Mouse (Mus musculus): ENCODE measurements at regions not wholly inside any gene's neighbourhood (a gene's known extent, or its start where the extent isn't known, plus 50 kb on each side); places are given as distances from the start of the nearest gene placed in this dataset.

DNA sequence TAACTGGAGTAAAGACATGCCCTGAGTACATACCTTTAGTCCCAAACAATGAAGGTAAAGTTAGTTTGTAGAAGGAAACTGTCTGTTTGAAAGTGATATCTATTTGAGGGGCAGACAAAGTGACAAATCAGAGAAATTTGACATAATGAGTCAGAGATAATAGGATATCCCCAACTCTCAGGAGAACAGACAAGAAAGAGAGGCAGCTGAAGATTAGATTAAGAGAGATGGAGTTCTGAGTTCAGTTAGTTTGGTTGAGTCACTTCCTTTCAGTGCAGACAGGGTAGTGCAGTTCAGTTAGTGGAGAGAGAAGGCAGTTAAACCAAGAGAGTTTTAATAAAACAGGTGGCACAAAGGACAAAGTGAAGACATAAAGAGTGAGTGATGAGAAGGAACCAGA is 477.4 kb upstream of the Diaph2 start:
- Histone ChIP-seq H3K27ac (replicated peaks) (no peak overlapping the region), H3K9me3 (no peaks in the 10 kb centered on the region), H3K9ac (replicated peaks) (no peak overlapping the region), H3K4me3 (no peak overlapping the region), H3K27me3 (no peaks in the 10 kb centered on the region), H3K4me2 (replicated peaks) (no peak overlapping the region), H3K4me1 (no peaks in the 10 kb centered on the region), H3K36me3 (no peaks in the 10 kb centered on the region)
- ATAC-seq (replicated peaks), result no peak

DNA sequence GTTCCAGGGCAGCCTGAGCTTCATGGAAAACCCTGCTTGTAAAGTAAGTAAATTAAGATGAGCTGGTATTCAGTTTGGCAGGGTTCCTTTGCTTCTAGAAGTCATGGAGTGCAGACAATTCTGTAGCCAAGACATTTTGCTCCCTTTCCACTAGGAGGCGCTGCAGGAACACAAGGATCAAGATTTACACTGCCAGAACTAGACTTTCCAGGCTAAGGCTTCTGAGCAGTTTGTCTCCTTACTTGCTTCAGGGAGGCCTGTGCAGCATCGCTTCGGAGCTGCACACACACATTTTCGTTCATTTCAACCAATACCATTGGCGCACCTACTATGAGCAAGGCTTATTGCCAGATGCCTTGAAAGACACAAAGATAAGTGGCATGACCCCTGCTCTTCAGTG is 445.6 kb upstream of the Diaph2 start:
- peak; percentile 41; the same call in 1 of the 2 replicates for ATAC-seq (replicated peaks)
- 38% methylated on average over 5 of the region's 5 CpGs for WGBS
- no peak overlapping the region for H3K27ac ChIP-seq (replicated peaks)

DNA sequence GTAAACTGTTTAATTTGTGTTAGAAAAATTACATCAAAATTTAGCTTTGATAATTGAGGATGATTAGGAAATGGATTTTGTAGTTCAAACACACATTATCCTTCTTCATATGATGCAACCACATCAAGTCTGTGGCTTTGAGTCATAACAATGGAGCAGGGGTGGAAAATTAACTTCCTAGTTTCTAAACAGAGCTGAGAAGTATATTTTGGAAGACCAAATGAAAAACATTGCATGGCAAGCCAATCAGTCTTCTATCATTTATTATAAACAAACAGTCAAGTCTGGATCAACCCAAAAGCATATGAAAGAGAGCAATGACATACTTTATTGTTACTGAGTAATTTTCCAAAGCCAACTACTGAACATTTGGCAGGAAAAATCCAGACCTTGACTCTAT is 440.2 kb upstream of the Diaph2 start:
- ATAC-seq (replicated peaks), result no peak
- H3K27me3 ChIP-seq, result no peaks in the 10 kb centered on the region
- no peak overlapping the region for H3K9ac ChIP-seq (replicated peaks)
- no peaks in the 10 kb centered on the region for H3K4me1 ChIP-seq
- no peak overlapping the region for H3K4me2 ChIP-seq (replicated peaks)
- no peak overlapping the region for H3K4me3 ChIP-seq
- no peak overlapping the region for H3K27ac ChIP-seq (replicated peaks)
- no peaks in the 10 kb centered on the region for H3K9me3 ChIP-seq
- no peaks in the 10 kb centered on the region for H3K36me3 ChIP-seq

More for the DNA sequence above, 445.6 kb upstream of the Diaph2 start:
- Histone ChIP-seq H3K9ac (replicated peaks) (no peak overlapping the region), H3K4me2 (replicated peaks) (no peak overlapping the region), H3K36me3 (no peaks in the 10 kb centered on the region), H3K4me1 (no peaks in the 10 kb centered on the region), H3K9me3 (no peaks in the 10 kb centered on the region), H3K4me3 (no peak overlapping the region), H3K27me3 (no peaks in the 10 kb centered on the region)

DNA sequence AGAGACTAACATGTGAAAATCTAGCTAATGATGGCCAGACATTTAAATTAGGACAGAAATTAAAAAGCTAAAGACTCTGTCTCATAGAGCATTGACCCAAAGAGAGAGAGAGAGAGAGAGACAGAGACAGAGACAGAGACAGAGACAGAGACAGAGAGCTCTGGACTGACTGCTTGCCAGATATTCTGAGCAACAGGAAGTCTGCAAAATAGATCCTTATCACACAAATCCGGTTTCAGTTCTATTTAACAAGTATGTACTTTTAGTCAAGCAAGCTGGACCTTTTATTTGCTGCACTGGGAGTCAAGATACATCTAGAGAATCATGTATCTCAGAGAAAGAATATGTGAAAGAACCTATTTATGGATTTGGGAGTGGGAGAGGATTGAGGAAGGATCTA is 420.1 kb upstream of the Diaph2 start:
- H3K36me3 ChIP-seq, result no peaks in the 10 kb centered on the region
- no peaks in the 10 kb centered on the region for H3K27me3 ChIP-seq
- H3K4me1 ChIP-seq, result no peaks in the 10 kb centered on the region
- no peak overlapping the region for H3K9ac ChIP-seq (replicated peaks)
- no peak overlapping the region for H3K4me3 ChIP-seq
- 75% methylated on average over 1 of the region's 1 CpGs for WGBS
- no peaks in the 10 kb centered on the region for H3K9me3 ChIP-seq
- H3K27ac ChIP-seq (replicated peaks), result no peak overlapping the region
- H3K4me2 ChIP-seq (replicated peaks), result no peak overlapping the region
- ATAC-seq (replicated peaks), result no peak

DNA sequence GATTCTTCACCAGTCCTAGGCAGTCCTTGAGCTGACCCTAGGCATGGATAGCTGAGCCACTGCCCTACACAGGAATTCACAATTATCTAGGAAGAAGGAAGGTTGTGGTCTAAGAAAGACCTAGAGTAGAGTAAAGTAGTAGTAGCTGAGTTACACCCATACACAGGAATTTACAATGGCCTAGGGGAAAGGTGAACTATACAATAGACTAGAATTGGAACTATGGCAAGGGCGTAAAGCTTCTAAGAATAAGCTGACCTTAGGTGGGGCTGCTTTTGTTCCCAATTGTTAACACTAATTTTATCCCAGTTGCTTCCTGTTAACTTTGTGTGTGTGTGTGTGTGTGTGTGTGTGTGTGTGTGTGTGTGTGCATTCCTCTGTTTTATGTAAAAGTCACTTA is 416.7 kb upstream of the Diaph2 start:
- H3K4me3 ChIP-seq, result no peak overlapping the region
- H3K4me2 ChIP-seq (replicated peaks), result no peak overlapping the region
- H3K27me3 ChIP-seq, result no peaks in the 10 kb centered on the region
- ATAC-seq (replicated peaks), result no peak
- H3K9ac ChIP-seq (replicated peaks), result no peak overlapping the region
- H3K27ac ChIP-seq (replicated peaks), result no peak overlapping the region
- no peaks in the 10 kb centered on the region for H3K36me3 ChIP-seq
- 85% methylated on average over 1 of the region's 1 CpGs for WGBS
- H3K4me1 ChIP-seq, result no peaks in the 10 kb centered on the region
- no peaks in the 10 kb centered on the region for H3K9me3 ChIP-seq

All from forebrain, embryonic 15.5 days (tissue).